Mouse (Mus musculus): ENCODE measurements around the gene Depdc5. TPM values are rescaled to one million over a fixed set of nuclear protein-coding genes. Genes with fewer than 3 reads are reported as not detected.
A peak's percentile ranks its signal among the peaks of the same experiment; 100 is the strongest.

Depdc5 gene
- total and polyA plus RNA-seq, 3 experiments = 21.1 to 39.3 (median 36.6) TPM

- Histone ChIP-seq H3K36me3 (replicated peaks in 1 of 2; ENCODE audit: control insufficient read depth in 1 of 2, insufficient read depth in 1 of 2, low read length in 1 of 2) (peaks cover 15 to 49% of the 10 kb centered on the region in 2 experiments), H3K4me1 (ENCODE audit: control insufficient read depth in 1 of 2, insufficient read depth in 2 of 2) (peaks cover 3 to 48% of the 10 kb centered on the region in 2 experiments; a peak in 2 of 4 replicates), H3K9me3 (replicated peaks; ENCODE audit: low read length) (no peaks in the 10 kb centered on the region), H3K9ac (ENCODE audit: insufficient read depth, low read depth) (no peak overlapping the region), H3K4me3 (replicated peaks in 1 of 3; ENCODE audit: low read depth in 2 of 3, low read length in 2 of 3, poor library complexity in 1 of 3) (no peak overlapping the region), H3K4me2 (ENCODE audit: insufficient read depth, low read depth, poor library complexity, severe bottlenecking) (no peak overlapping the region), H3K27me3 (replicated peaks) (no peaks in the 10 kb centered on the region), H3K79me2 (replicated peaks; ENCODE audit: control insufficient read depth, extremely low read depth, insufficient read depth, poor library complexity, severe bottlenecking) (peaks cover 60% of the 10 kb centered on the region), H3K27ac (ENCODE audit: insufficient read depth, low read depth) (no peak overlapping the region)
- in situ Hi-C loops (cut with MboI; ENCODE audit: low pct_ligation_motif_present, low pct_unique_long_range_greater_than_20kb, low sequenced_read_pairs) = no loop called here
- dilution Hi-C loops (cut with MboI; ENCODE audit: extremely low pct_ligation_motif_present, extremely low pct_unique_long_range_greater_than_20kb, low sequenced_read_pairs) = no loop called here
- TF ChIP-seq MEF2A (IDR thresholded peaks at IDR 0.05; ENCODE audit: borderline replicate concordance, low read depth, low read length) (no peak), ZKSCAN1 (IDR thresholded peaks at IDR 0.05; ENCODE audit: borderline replicate concordance, low read depth, low read length) (no peak), CHD1 (IDR thresholded peaks at IDR 0.05; ENCODE audit: low read depth, low read length) (no peak), POLR2AphosphoS2 (IDR thresholded peaks at IDR 0.05; ENCODE audit: low read depth, low read length) (0 out of 2 replicates have a peak, but pooled peaks have one; percentile 38), CTCF (conservative IDR thresholded peaks at IDR 0.05 in 1 of 2, IDR thresholded peaks at IDR 0.05 in 1 of 2; ENCODE audit: low read depth in 2 of 2, low read length in 2 of 2) (peak; percentile 30 to 54; a peak in 3 of 4 replicates), SMC3 (IDR thresholded peaks at IDR 0.05; ENCODE audit: low read depth, low read length) (peak; percentile 16; the same call in 1 of the 2 replicates), RAD21 (IDR thresholded peaks at IDR 0.05; ENCODE audit: low read depth, low read length) (peak; percentile 58)
- no peak for DNase-seq (ENCODE audit: extremely low read depth)
Measured at GRCm38 (mm10) chr5:33021622-33022021, 158.1 kb downstream of the Depdc5 start.

GRCm38 (mm10) chr5:33023337-33023736, 159.8 kb downstream of the Depdc5 start:
- dilution Hi-C loops (cut with MboI; ENCODE audit: extremely low pct_ligation_motif_present, extremely low pct_unique_long_range_greater_than_20kb, low sequenced_read_pairs) (no loop called here), in situ Hi-C loops (cut with MboI; ENCODE audit: low pct_ligation_motif_present, low pct_unique_long_range_greater_than_20kb, low sequenced_read_pairs) (no loop called here)
- Histone ChIP-seq H3K27me3 (replicated peaks) (no peaks in the 10 kb centered on the region), H3K4me1 (ENCODE audit: control insufficient read depth in 1 of 2, insufficient read depth in 2 of 2) (peaks cover 3 to 42% of the 10 kb centered on the region in 2 experiments; a peak in 2 of 4 replicates), H3K27ac (ENCODE audit: insufficient read depth, low read depth) (no peak overlapping the region), H3K79me2 (replicated peaks; ENCODE audit: control insufficient read depth, extremely low read depth, insufficient read depth, poor library complexity, severe bottlenecking) (peaks cover 60% of the 10 kb centered on the region), H3K9ac (ENCODE audit: insufficient read depth, low read depth) (no peak overlapping the region), H3K36me3 (replicated peaks in 1 of 2; ENCODE audit: control insufficient read depth in 1 of 2, insufficient read depth in 1 of 2, low read length in 1 of 2) (peaks cover 15 to 55% of the 10 kb centered on the region in 2 experiments), H3K4me2 (ENCODE audit: insufficient read depth, low read depth, poor library complexity, severe bottlenecking) (no peak overlapping the region), H3K4me3 (replicated peaks in 1 of 3; ENCODE audit: low read depth in 2 of 3, low read length in 2 of 3, poor library complexity in 1 of 3) (no peak overlapping the region), H3K9me3 (replicated peaks; ENCODE audit: low read length) (no peaks in the 10 kb centered on the region)
- no peak for DNase-seq (ENCODE audit: extremely low read depth)
- no peak for TF ChIP-seq CHD2 (IDR thresholded peaks at IDR 0.05; ENCODE audit: low read length)
- TF ChIP-seq E2F4 (IDR thresholded peaks at IDR 0.05; ENCODE audit: insufficient replicate concordance, low read depth, low read length) = no peak
- no peak for TF ChIP-seq ZMIZ1 (IDR thresholded peaks at IDR 0.05; ENCODE audit: low read depth, low read length)
- TF ChIP-seq CHD1 (IDR thresholded peaks at IDR 0.05; ENCODE audit: low read depth, low read length) = no peak
- no peak for TF ChIP-seq RAD21 (IDR thresholded peaks at IDR 0.05; ENCODE audit: low read depth, low read length)
- TF ChIP-seq ZC3H11A (IDR thresholded peaks at IDR 0.05; ENCODE audit: low read depth, low read length) = no peak
- TF ChIP-seq GABPA (IDR thresholded peaks at IDR 0.05; ENCODE audit: insufficient replicate concordance, low read depth, low read length) = no peak
- no peak for TF ChIP-seq ZKSCAN1 (IDR thresholded peaks at IDR 0.05; ENCODE audit: borderline replicate concordance, low read depth, low read length)

- in situ Hi-C loops (cut with MboI; ENCODE audit: low pct_ligation_motif_present, low pct_unique_long_range_greater_than_20kb, low sequenced_read_pairs) = no loop called here
- Histone ChIP-seq H3K9ac (ENCODE audit: insufficient read depth, low read depth) (no peak overlapping the region), H3K79me2 (replicated peaks; ENCODE audit: control insufficient read depth, extremely low read depth, insufficient read depth, poor library complexity, severe bottlenecking) (peaks cover 57% of the 10 kb centered on the region), H3K4me3 (replicated peaks in 1 of 3; ENCODE audit: low read depth in 2 of 3, low read length in 2 of 3, poor library complexity in 1 of 3) (no peak overlapping the region), H3K27ac (ENCODE audit: insufficient read depth, low read depth) (no peak overlapping the region), H3K9me3 (replicated peaks; ENCODE audit: low read length) (no peaks in the 10 kb centered on the region), H3K27me3 (replicated peaks) (no peaks in the 10 kb centered on the region), H3K4me1 (ENCODE audit: control insufficient read depth in 1 of 2, insufficient read depth in 2 of 2) (peaks cover 3 to 42% of the 10 kb centered on the region in 2 experiments; a peak in 2 of 4 replicates), H3K4me2 (ENCODE audit: insufficient read depth, low read depth, poor library complexity, severe bottlenecking) (no peak overlapping the region), H3K36me3 (replicated peaks in 1 of 2; ENCODE audit: control insufficient read depth in 1 of 2, insufficient read depth in 1 of 2, low read length in 1 of 2) (peaks cover 15 to 63% of the 10 kb centered on the region in 2 experiments)
- dilution Hi-C loops (cut with MboI; ENCODE audit: extremely low pct_ligation_motif_present, extremely low pct_unique_long_range_greater_than_20kb, low sequenced_read_pairs) = no loop called here
- no peak for DNase-seq (ENCODE audit: extremely low read depth)
- no peak for TF ChIP-seq BHLHE40 (IDR thresholded peaks at IDR 0.05; ENCODE audit: low read depth, low read length)
- no peak for TF ChIP-seq CHD2 (IDR thresholded peaks at IDR 0.05; ENCODE audit: low read length)
- TF ChIP-seq USF2 (conservative IDR thresholded peaks at IDR 0.05; ENCODE audit: low read depth, low read length) = no peak
- TF ChIP-seq MYC (IDR thresholded peaks at IDR 0.05; ENCODE audit: low read depth, low read length) = no peak
- no peak for TF ChIP-seq NELFE (IDR thresholded peaks at IDR 0.05; ENCODE audit: low read depth, low read length)
- TF ChIP-seq ZC3H11A (IDR thresholded peaks at IDR 0.05; ENCODE audit: low read depth, low read length) = no peak
- no peak for TF ChIP-seq ZKSCAN1 (IDR thresholded peaks at IDR 0.05; ENCODE audit: borderline replicate concordance, low read depth, low read length)
- no peak for TF ChIP-seq RAD21 (IDR thresholded peaks at IDR 0.05; ENCODE audit: low read depth, low read length)
- no peak for TF ChIP-seq MAFK (IDR thresholded peaks at IDR 0.05; ENCODE audit: insufficient replicate concordance, low read length)
- TF ChIP-seq GABPA (IDR thresholded peaks at IDR 0.05; ENCODE audit: insufficient replicate concordance, low read depth, low read length) = no peak
- no peak for TF ChIP-seq NRF1 (IDR thresholded peaks at IDR 0.05; ENCODE audit: low read depth, low read length)
- TF ChIP-seq TBP (conservative IDR thresholded peaks at IDR 0.05; ENCODE audit: low read depth, low read length) = no peak
- no peak for TF ChIP-seq SIN3A (IDR thresholded peaks at IDR 0.05; ENCODE audit: low read length)
- no peak for TF ChIP-seq KAT2A (IDR thresholded peaks at IDR 0.05; ENCODE audit: insufficient replicate concordance, low read length)
- TF ChIP-seq E2F4 (IDR thresholded peaks at IDR 0.05; ENCODE audit: insufficient replicate concordance, low read depth, low read length) = no peak
- TF ChIP-seq MAZ (IDR thresholded peaks at IDR 0.05; ENCODE audit: low read depth, low read length) = no peak
- TF ChIP-seq MAX (IDR thresholded peaks at IDR 0.05; ENCODE audit: low read length) = no peak
Measured at GRCm38 (mm10) chr5:33024474-33024873, 161.0 kb downstream of the Depdc5 start.
